Mouse (Mus musculus): ENCODE results near the gene Gucy1b1.
A peak's percentile ranks its signal among the peaks of the same experiment; 100 is the strongest.

Gene Gucy1b1

GRCm38 (mm10) chr3:82036262-82037044, 38.0 kb downstream of the Gucy1b1 start:
- no peak for DNase-seq (ENCODE audit: low spot score in 2 of 2)

GRCm38 (mm10) chr3:82030008-82030748, 44.3 kb downstream of the Gucy1b1 start:
- no peak for DNase-seq (ENCODE audit: low spot score in 2 of 2)

- peak; percentile 25 to 28 for DNase-seq (ENCODE audit: low spot score in 2 of 2)
Observed at GRCm38 (mm10) chr3:82029229-82029628, 45.3 kb downstream of the Gucy1b1 start.

GRCm38 (mm10) chr3:82027286-82027685, 47.2 kb downstream of the Gucy1b1 start:
- no peak for DNase-seq (ENCODE audit: low spot score in 2 of 2)

GRCm38 (mm10) chr3:82023065-82023464, 51.4 kb downstream of the Gucy1b1 start:
- no peak for DNase-seq (ENCODE audit: low spot score in 2 of 2)

GRCm38 (mm10) chr3:82022421-82022920, 52.0 kb downstream of the Gucy1b1 start:
- no peak for DNase-seq (ENCODE audit: low spot score in 2 of 2)

GRCm38 (mm10) chr3:82014148-82014703, 60.3 kb downstream of the Gucy1b1 start:
- no peak for DNase-seq (ENCODE audit: low spot score in 2 of 2)

- no peak for DNase-seq (ENCODE audit: low spot score in 2 of 2)
Observed at GRCm38 (mm10) chr3:82007002-82007401, 67.5 kb downstream of the Gucy1b1 start.

GRCm38 (mm10) chr3:81995988-81996387, 78.5 kb downstream of the Gucy1b1 start:
- DNase-seq (ENCODE audit: low spot score in 2 of 2): peak in 1 of 2 experiments; percentile 12

GRCm38 (mm10) chr3:81995371-81995770, 79.1 kb downstream of the Gucy1b1 start:
- DNase-seq (ENCODE audit: low spot score in 2 of 2): no peak

GRCm38 (mm10) chr3:81990531-81990930, 84.0 kb downstream of the Gucy1b1 start:
- no peak for DNase-seq (ENCODE audit: low spot score in 2 of 2)

- no peak for DNase-seq (ENCODE audit: low spot score in 2 of 2)
Observed at GRCm38 (mm10) chr3:81989692-81990141, 84.8 kb downstream of the Gucy1b1 start.

- no peak for DNase-seq (ENCODE audit: low spot score in 2 of 2)
Observed at GRCm38 (mm10) chr3:81987628-81988027, 86.9 kb downstream of the Gucy1b1 start.

- DNase-seq (ENCODE audit: low spot score in 2 of 2): no peak
Observed at GRCm38 (mm10) chr3:81986103-81986502, 88.4 kb downstream of the Gucy1b1 start.

GRCm38 (mm10) chr3:81985100-81985499, 89.4 kb downstream of the Gucy1b1 start:
- no peak for DNase-seq (ENCODE audit: low spot score in 2 of 2)

- no peak for DNase-seq (ENCODE audit: low spot score in 2 of 2)
Observed at GRCm38 (mm10) chr3:81983120-81983895, 91.2 kb downstream of the Gucy1b1 start.
